Mouse (Mus musculus): Measurements from ENCODE around the gene Adgrl1.

Adgrl1 gene

DNA sequence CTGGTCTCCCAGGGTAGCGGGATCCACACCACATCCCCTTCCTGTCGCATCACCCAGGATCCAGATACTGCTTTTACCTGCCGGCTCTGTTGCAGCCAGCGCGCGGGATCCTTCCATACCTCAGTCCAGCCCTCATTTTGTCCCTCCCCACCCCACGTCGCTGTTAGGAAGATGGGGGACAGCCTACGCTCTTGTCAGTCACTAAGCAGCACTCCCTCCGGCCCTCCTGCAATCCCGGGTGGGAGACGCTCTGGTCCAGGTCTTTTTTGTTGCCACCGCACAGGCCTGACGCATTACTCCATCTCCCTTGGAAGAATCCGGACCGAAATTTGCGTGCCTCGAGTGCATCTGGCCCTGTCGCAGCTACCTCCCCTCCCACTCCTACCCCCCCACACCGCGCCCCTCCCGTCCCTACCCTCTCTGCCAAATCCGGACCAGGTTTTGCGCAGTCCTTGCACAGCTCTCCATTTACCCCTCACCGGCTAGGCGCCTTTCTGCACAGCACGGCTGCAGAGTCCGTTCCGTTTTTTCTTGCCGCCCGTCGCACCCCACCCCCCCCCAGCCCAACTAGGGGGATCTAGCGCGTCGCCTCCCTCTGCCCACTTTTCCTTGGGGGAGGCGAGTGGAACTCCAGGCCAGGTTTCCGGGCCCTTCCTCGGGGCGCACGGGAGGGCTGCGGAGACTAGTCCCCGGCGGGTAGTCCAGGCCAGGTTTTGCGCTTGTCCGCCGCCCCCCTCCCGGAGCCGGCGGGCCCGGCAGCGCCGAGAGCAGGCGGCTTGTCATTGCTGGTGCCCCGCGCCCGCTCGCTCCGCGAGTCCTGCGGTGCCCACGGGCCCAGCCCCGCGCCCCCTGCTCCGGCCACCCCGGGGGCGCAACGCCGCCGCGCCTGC lies at the start of gene Adgrl1:
Gene Adgrl1 (plus strand): TSS at position 743 of the 890 bp plus-strand sequence.
- WGBS = 1% methylated on average over 70 of the region's 70 CpGs

DNA sequence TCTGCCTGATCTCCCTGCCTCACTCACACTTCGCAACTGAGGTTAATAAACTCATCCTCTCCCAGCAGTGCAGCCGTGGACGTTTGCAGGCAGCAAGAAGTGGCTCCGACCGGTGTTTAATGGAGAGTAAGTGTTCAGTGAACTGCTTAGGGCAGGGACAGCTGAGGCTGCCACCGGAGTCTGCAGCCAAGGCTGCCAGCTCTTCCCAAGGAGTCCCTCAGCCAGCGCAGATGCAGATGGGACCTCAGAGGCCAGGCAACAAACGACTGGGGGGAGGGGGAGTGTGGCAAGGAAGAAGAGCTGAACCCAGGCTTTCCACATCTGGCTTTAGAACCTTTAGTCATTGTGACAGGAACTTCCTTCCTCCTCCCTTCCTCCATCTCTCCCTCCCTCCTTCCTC lies 47.6 kb upstream of the Adgrl1 start:
- 42% methylated on average over 8 of the region's 8 CpGs for WGBS

- 78% methylated on average over 3 of the region's 3 CpGs for WGBS
These were observed 46.4 kb upstream of the Adgrl1 start for GRCm38 (mm10) chr8:83853323-83854050.

DNA sequence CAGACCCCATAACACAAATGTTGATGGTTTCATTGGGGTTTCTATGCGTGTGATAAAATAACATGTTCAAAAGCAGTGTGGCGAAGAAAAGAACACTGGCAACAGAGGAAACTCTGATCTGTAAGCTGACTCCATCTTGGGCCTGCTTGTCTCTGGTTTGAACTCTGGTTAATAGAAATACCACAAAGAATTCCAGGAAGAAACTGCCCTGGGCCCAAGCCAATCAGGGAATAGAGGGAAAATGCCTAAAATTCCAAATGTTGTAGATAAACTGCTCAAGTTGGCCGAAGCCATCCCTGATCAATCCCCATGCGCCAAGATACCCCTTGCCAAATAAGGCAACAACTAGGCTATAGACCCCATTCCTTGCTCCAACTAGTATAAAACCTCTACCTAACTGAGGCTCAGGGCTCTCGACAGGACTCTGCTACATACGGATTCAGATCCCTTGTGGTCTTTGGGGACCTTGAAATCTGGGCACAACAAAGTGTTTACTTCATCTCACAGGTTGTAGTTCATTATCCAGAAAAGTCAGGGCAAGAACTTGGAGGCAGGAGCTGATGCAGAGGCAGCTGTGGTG lies 43.3 kb upstream of the Adgrl1 start:
- WGBS = 90% methylated on average over 6 of the region's 6 CpGs

DNA sequence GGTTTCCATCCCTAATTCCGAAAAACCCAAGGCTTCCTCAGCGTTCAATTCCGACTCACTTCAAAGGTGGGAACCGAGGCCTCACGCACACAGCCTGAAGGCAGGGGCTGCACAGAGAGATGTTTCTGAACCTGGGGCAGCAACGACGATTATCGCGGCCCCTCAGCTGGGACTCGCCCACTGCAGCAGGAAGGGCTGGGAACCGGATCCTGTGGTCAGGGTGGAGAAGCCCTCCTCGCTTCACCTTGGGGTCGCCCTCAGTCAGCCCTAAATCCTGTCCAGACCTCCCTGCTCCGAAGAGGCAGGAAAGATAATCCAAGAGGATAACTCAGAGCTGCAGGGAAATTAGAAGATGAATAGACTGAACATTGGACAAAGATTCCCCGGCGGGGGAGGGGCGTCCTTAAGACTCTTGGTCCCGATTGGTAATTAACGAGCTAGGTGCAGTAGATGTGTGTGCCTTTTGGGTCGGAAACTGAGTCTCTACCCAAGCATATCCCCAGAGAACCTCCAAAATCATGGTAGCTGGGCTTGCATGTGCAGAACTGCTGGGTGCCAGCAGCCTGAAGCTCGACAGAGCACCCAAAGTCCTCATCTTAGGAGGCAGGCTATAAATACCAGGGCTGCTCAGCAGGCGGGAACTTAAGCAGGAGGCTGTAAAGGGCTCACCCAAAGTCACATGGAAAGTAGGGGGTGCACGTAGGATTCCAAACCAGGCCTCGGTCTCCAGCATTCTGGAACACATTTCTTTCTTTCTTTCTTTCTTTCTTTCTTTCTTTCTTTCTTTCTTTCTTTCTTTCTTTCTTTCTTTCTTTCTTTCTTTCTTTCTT lies 37.3 kb upstream of the Adgrl1 start:
- WGBS = 19% methylated on average over 24 of the region's 24 CpGs

DNA sequence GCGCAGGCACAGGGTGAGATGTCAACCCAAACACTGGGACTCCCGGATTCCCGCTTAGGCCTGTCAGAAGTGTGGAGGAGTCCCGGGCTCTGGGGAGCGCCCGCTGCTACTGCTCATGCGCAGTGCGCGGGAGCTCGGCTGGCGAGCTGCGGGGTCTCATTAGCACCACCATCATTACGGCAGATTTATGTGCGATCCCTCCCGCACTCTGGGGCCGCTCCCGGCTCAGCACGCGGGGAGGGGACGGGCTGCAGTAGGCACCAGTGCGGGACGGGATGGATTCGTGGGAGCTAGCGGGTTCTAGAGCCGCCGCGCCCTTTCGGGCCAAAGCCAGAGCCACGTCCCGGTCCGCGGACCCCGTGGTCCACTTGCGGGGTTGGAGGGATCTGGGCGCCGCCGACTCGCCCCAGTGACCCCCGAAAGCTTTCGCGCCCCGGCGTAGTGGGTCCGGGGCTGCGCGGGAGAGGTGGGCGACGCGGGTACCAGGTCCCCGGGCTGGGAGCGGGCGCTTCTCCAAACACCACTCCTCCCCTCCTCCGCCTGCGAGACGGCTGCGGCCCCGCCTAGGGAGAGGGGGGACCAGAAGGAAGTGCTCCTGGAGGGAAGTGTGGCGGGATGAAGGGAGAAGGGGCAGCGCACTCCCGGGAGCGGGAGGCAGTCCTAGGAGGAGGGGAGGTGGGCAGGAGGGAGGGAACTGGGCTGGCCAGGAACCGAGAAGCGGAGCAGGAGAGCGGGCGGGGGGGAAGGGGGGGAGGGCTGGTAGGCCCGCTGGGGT lies 24.8 kb upstream of the Adgrl1 start:
- under 1% methylated on average over 63 of the region's 66 CpGs for WGBS

DNA sequence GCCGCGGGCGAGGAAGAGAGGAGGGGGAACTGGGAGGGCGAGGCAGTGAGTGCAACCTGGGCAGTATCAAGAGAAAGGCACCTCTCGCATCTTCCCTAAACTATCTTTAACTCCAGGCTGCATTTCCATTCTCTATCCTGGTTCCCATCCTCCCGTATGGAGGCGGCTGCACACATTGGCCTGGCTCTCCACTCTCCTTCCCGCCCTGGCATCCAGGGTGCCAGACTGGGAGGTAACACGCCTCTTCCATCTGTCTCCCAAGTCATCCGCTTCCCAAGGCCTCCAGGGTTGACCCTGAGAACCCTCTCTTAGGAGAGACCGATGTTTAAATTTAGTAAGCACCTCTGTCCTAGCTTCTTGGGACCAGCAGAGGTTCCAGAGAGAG lies 24.3 kb upstream of the Adgrl1 start:
- under 1% methylated on average over 11 of the region's 11 CpGs for WGBS

DNA sequence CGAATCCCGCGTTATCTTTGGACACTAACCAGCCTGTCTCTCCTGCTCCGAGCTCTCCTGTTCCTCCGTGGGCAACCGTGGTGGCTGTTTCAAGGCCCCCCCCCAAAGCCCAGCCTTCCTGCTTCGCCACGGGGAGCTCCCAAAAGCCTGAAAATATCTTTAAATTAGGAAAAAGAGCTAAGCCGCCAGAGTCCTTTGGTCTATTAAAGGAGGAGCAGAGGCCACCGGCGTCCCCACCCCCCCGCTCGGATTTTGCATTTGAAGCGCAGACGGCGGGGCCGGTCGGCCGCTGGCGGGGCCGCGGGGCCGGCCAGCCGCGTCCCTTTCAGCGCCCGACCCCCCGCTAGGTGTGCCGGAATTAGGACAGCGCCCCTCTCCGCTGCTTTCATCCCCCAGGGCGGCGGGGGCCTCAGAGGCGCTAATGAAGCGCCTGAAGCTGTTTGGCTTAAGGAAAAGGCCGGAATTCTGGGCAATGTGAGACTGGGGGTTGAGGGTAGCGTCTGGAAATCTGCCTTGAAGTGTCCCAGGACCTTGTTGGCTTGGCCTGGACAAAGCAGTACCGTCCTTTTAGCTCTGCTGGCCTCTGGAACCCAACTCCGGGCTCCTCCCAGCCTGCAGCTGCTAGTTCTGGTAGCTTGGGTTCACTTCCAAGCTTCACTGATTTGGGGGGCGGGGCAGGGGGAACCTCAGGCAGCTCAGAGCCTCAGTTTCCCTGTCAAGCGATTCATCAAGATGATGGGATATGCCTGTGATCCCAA lies 23.6 kb upstream of the Adgrl1 start:
- 6% methylated on average over 41 of the region's 41 CpGs for WGBS

GRCm38 (mm10) chr8:83876838-83877223 lies 23.1 kb upstream of the Adgrl1 start:
- WGBS = 16% methylated on average over 10 of the region's 10 CpGs

DNA sequence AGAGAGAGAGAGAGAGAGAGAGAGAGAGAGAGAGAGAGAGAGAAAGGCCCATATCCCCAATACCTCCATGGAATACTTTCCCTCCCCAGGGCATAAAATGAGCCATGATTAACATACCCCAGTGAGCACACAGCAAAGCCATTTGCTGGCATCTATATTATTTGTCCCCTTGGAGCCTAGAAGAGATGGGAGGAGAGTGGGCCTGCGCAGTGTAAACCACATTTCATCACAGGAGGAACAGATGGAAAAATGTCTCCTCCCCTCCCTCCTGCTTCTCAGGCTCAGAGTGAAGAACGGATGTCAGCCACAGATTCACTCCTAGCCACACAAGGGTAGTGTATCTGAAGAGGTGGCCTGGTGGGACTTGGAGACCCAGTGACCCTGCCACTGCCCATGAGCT lies 11.5 kb upstream of the Adgrl1 start:
- 52% methylated on average over 2 of the region's 2 CpGs for WGBS

DNA sequence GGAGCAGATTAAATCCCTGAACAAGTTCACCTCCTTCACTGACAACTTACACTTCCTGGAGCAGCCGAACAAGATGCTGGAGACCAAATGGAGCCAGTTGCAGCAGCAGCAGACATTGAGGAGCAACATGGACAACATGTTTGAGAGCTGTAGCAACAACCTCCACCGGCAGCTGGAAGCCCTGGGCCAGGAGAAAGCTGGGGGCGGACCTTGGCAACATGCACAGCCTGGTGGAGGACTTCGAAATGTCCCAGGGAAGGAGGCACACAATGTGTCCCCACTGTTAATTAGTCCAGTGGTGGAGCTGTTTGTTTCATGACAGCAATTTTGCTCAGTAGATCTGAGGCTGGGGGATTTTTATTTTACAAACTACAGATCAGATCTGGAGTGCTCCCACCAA lies 7.8 kb upstream of the Adgrl1 start:
- WGBS = 36% methylated on average over 4 of the region's 4 CpGs

DNA sequence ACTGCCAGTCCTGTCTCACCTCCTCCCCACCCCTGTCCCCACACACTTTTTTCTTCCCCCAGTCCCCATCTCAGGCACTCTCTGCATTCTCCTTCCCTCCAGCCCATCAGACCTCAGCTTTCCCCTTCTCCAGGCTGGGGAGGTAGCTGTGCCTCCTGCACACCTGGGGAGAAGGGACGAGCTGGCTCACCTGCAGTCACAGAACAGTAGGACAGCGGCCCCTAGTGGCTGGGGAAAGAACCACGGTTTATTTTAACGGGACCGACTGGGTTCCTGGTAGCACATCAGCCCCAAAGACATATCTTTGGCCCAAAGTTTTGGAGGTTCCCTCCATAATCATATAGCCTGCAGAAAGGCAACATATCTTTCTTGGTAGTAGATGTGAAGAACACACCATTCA lies 6.0 kb upstream of the Adgrl1 start:
- WGBS = 2% methylated on average over 5 of the region's 5 CpGs

DNA sequence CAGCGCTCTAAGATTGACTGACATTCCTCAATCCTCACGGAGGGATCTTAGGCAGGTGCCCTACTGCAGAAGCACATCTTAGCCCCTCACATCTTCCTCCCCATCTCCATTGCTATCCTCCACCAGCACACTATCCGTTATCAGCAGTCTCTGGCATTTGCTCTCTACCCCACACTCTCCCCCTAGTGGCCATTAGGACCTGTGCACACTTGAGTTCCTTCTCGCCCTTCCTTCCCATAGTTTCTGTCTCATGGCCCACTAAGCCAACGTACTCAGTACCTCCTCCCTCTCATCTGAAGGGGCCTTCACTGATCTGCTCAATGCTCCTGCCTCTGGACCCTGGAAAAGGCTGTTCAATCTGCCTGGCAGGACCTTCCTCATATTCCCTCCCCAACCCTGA lies 4.0 kb upstream of the Adgrl1 start:
- 10% methylated on average over 5 of the region's 5 CpGs for WGBS

DNA sequence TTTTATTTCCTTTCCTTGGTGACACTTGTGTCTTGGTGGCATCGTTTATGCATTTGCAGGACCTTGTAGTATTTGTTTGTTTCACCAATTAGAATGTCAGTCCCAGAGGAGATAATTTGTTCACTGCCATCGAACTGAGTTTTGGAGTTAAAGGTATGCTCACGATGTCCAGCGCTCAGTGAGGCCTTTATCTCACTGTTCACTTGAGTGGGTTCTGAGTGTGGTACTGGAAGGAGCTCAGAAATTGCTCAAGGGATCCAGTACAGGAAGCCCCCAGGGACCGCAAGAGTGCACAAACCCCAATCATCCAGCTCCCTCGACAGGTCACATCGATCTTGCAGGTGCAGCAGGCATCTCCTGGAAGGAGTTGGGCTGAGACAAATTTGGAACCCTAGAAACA lies 3.4 kb upstream of the Adgrl1 start:
- 90% methylated on average over 7 of the region's 7 CpGs for WGBS

DNA sequence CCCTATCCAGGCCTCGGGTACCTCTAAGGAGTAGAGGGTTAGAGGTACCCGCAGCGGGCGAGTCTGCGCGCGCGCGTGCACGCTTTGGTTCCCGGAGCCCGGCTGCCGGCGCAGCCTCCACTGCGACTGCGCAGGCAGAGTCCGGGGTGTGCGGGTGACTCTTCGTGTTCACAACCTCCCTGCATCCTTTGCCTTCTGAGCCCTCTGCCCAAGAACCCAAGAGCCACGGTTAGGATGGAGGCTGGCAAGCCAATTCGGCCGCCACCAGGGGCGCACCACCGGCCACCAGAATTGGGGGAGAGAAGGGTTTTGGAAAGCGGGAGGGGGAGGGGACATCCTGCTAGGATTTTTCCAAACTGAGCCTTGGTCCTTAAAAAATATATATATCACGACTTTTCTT lies 2.7 kb upstream of the Adgrl1 start:
- 4% methylated on average over 26 of the region's 26 CpGs for WGBS

DNA sequence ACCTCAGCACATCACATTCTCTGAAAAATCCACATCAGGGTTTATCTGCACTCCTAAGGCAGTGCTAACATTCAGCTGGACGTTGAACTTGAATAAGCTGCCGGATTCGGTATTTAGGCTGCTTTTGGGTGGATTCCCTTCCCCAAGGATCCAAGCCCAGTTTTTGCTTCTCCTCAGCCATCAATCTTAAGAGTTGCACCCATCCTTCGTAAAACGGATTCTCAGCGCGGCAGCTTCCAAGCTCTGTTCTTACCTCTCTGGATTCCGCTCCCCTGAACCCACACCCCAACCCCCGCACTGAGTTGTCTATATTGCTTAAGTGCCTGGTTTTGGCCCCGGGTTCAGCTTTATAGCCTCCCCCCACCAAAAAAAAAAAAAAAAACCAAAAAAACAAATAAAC lies 1.4 kb upstream of the Adgrl1 start:
- 7% methylated on average over 10 of the region's 10 CpGs for WGBS

GRCm38 (mm10) chr8:83898985-83899362 lies 931 bp upstream of the Adgrl1 start:
- under 1% methylated on average over 13 of the region's 13 CpGs for WGBS

GRCm38 (mm10) chr8:83900266-83900956 lies 506 bp downstream of the Adgrl1 start:
- WGBS = under 1% methylated on average over 73 of the region's 100 CpGs

DNA sequence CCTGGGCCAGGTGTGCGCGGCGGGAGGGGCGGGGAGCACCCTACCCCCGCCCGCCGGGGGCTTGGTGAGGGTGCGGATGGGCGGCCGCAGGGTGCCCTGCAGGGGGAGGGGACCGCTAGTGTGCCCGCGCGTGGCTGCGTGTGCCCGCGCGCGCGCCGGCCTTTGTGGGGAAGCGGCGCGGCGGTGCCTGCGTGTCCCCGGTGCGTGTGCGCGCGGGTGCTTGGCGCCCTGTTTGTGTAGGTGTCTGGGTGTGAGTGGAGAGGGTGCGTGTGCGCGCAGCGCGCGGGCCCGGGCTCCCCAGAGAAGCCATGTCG lies 1.0 kb downstream of the Adgrl1 start:
- 0% methylated on average over 38 of the region's 40 CpGs for WGBS

Data from cerebral cortex, adult 2 months (tissue).